Mouse (Mus musculus): ENCODE measurements around the gene Zfp292.
A peak's percentile ranks its signal among the peaks of the same experiment; 100 is the strongest.

Gene Zfp292

DNA sequence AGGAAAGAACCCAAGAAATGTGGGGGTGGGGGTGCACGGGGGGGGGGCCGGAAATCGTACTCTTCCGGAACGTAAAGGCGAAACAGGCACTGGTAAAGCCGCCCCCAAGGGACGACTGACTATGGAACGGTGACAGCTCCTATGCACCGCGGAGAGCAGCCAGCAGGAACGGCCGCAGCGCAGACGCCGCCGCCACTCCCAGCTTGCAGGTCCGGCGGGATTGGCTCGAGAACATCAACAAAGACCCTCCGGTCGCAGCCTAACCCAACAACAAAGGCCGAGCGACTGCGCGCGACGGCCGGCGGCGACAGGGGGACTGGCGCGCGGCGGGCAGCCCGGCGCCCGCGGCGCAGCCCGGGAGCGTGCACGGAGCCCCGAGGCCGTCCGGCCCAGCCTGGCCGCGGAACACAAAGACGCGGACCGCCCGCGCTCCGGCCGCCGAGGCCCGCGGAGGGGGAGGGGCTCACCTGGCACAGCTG is 430 bp downstream of the Zfp292 start:
- peak; percentile 76 for DNase-seq (ENCODE audit: low spot score)

DNA sequence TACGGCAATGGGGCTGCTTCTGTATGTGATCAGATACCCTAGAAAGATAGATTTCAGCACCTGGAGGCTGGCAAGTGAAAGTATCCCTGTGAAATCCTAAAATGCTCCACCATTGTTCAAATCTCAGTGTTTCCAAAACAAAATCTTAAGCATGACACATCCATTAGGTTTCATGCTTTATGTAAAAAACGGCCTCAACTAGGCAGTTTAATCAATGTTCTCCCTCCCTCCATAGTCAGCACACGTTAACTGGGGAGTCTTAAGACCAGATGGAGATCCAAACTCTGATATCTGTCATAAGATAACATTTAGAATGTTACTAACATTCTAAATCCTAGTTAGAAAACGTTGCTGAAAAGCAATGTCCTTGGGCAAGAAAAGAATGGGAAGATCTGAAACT is 909 bp downstream of the Zfp292 start:
- DNase-seq (ENCODE audit: low spot score), result peak; percentile 46

DNA sequence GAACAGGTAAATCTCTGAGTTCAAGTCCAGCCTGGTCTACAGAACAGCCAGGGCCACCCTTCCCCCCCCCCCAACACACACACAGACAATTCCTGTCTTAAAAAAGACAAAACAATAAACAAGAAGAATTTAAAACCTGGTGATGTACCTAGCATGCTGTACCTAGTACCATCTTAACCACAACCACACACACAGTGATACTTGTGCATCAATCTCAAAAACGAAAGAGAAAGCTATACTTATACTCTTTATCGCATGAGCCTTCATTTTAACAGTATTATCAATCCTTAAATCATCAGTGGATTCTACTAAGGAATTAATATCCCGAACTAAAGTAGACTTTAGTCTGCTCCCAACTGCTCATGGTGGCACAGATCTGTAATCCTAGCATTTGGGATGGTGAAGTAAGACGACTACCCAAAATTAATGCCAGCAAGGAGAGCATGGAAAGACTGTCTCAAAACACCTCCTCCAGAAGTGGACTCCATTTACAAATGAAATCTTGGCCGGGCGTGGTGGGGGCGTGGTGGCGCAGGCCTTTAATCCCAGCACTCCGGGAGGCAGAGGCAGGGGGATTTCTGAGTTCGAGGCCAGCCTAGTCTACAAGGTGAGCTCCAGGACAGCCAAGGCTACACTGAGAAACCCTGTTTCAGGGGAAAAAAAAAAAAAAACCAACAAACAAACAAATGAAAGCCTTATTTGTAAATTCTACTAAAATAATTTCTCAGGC is 1.7 kb downstream of the Zfp292 start:
- no peak for DNase-seq (ENCODE audit: low spot score)

DNA sequence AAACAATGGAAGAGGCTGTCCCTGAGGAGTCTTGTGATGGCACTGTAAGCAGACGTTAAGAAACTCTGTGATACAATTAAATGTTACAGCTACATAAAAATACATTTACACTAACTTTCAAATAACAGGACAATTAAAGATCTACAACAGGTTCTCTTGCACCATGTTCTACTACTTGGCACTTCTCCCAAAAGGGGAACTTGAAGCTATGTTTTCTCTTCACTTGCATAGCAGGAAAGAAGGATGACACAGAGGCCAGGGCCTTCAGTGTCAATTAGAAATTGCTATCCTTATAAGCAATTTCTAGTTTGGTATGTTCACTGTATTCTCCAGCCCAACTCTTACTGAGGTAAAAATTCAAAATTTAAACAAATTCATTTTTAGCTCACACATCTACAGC is 8.5 kb downstream of the Zfp292 start:
- DNase-seq (ENCODE audit: low spot score), result no peak

DNA sequence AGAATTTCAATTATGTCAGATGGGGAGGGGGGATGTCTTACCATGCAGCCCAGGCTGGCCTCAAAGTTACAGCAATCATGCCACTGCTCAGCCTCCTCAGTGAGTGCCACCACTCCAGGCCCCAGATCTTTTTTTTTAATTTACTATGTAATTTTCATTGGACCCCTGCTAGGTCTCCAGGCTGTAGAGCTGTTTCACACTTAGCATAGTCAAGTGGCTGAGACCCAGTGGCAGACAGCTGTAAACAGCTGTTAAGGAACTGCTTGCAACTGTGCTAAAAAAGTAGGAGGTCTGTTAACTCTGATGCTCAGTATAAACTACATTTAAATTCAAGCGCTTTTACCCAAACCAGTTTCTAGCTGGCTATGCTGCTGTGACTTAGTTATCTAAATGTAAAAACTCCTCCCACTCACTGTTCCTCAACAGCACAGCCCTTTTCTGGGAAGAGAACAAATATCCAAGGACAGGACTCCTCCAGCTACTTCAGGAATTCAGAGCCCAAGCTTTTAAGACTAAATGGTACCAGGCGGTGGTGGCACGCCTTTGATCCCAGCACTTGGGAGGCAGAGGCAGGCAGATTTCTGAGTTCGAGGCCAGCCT is 9.8 kb downstream of the Zfp292 start:
- no peak for DNase-seq (ENCODE audit: low spot score)

DNA sequence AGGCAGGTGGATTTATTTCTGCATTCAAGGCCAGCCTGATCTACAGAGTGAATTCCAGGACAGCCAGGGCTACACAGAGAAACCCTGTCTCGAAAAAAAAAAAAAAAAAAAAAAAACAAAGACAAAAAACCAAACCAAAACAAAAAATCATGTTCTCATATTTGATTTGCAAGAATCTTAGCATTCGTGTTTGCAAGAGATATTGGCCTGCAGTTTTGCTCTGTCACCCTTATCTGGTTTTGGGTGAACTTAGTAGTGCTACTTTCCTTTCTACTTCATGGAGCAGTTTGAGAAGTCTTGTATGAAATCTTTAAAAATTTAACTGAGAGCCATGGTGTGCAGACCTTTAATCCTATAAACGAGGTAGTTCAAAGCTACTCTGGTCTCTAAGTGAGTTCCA is 12.9 kb downstream of the Zfp292 start:
- DNase-seq (ENCODE audit: low spot score), result no peak

DNA sequence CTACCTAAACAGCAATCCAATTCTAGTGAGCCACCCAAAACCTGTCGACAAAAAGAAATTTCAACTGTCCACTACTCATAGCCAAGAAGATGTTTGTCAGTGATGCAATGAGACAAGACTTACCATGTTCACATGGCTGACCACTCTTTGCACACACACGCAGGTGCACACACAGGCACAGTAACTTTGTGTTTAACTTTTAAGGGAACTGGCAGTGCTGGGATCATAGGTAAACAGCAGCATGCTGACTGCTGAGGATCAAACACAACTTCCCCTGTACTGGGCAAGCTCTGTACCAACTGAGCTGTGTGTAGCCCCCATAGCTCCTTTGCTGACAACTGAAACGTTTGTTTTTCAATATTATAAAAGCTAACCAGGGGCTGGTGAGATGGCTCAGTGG is 21.3 kb downstream of the Zfp292 start:
- DNase-seq (ENCODE audit: low spot score), result no peak

DNA sequence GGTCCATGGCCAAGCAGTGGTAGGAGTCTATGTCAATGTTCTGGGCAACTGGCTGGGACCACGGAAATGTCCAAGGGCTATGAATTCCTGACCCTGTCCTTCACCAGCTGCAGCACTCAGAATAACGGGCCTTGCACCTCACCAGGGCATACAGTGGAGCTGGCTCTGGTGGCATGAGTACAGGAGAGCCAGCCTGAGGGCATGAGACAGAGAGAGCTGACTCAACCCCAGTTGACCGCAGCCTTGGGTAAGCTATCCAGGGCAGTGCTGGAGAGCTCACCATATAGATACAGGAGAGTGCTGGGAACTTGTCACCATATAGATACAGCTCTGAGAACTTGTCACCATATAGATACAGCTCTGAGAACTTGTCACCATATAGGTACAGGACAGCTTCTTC is 23.3 kb downstream of the Zfp292 start:
- no peak for DNase-seq (ENCODE audit: low spot score)

DNA sequence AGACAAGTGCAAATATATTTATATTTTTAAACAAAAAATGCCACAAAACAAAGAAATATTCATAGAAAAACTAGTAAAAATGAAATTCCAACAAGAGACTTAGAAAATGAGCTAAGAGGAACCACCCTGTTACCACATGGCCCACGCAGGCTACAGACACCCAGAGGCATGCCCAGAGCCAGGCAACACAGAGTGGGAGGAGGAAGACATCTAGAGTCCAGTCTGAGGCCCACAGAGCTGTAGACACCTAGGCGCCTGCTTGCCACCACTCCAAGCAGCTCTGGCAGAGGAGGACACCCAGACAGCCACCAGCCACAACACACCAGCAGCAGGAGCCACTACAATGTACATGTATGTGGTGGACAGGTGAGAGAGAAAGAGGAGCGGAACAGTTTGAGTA is 23.9 kb downstream of the Zfp292 start:
- no peak for DNase-seq (ENCODE audit: low spot score)

DNA sequence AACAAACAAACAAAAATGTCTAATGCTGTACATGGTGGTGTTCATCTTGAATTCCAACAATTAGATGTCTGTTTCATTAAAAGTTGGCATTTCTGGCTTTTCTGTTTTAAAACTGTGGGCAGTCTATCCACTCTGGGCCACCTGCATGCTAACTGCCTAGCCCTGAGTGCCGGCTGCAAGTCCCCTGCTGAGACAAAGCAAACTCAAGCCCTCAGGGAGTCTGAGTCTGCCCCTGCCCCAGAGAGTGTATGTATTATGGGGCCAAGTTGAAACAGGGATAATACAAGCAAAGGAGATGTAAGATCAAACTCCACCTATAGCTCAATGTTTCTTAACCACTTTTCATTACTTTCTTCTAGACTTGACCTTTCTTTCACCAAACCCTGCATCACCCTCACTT is 26.8 kb downstream of the Zfp292 start:
- DNase-seq (ENCODE audit: low spot score), result no peak

DNA sequence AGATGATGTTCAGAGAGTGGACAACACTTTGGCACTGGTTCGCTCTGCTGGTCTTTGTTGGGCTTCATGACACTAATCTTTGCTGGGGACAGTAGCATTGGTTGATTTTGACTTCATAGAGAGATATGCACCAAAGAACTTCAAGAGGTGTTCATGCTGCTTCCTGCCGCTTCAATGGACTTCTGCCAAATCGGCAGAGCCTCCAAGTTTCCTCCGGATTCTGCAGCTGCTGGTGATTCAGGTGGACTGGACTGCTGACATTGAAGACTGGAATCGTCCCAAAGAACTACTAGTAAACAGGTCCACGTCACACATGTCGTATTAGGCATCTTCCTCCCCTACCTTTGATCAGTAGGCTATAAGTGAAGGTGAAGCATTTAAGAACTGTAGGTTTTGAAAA is 30.7 kb downstream of the Zfp292 start:
- no peak for DNase-seq (ENCODE audit: low spot score)

DNA sequence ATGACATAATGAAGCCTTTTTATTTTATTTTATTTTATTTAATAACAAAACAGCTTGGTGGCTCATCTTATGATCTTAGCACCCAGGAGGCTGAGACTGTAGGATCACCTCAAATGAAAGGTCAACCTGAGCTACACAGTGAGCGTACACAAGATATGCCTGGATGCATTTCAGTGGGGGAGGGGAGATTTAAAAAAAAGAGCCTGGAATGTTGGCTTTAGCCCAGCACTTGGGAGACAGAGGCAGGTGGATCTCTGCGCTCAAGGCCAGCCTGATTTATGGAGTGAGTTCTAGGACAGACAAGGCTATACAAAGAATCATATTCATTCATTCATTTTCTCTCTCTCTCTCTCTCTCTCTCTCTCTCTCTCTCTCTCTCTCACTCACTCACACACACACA is 32.6 kb downstream of the Zfp292 start:
- DNase-seq (ENCODE audit: low spot score), result no peak

DNA sequence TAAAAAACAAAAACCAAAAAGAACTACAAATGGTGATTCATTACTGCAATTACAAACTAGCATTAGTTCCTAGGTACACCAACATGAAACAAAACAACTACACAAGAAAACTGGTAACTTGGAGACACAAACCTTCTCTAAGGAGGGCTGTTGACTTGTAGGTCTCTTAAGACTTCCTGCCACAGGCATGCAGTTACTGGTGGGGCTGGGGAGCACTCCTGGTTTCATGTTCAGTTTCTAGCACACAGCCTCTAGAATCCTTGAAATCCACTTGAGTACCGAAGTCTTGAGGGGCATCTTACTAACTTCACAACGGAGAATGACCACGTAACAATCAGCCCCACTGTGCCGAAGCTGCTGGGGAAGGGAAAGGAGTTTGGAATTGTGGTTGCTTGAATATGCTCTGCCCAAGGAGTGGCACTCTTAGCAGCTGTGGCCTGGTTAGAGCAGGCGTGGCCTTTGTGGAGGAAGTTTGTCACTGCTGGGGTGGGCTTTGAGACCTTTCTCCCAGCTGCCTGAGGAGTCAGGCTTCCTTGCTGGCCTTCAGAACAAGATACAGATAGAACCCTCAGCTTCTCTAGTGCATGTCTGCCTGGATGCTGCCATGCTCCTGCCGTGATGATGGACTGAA is 35.0 kb downstream of the Zfp292 start:
- no peak for DNase-seq (ENCODE audit: low spot score)

DNA sequence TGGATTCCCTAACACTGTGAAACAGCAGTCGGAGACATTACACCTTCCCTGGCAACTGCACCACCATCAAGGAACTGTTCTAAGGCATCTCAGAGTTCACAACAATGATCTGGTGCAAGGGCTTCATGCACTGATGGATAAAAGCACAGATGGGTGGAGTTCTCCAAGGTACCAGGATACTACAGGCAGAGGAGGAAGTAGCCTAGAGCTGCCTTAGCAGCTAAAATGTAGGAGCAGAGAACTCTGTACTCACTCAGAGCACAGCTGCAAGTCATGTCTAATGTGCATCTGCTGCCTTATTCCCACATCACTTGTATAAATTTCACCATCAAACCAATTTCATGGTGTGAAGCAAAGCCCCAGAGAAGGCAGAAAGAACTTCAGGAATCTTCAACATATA is 38.9 kb downstream of the Zfp292 start:
- no peak for DNase-seq (ENCODE audit: low spot score)

DNA sequence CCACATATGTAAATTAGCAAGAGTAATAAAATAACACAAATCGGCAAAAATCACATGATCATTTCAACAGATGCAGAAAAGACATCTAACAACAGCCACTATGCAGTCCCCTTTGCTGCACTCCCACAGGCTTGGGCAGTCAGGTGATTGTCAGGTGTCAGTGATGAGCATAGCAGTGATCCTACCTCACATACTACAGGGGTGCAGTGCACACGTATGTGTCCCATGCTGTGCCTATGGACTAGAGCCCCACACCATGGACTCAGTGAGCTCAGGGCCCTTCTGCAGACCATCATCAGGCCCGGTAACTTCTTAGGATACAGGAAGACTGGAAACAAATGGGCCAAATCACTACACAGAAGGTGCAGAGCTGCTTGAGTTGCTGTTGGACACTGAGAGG is 39.9 kb downstream of the Zfp292 start:
- no peak for DNase-seq (ENCODE audit: low spot score)

DNA sequence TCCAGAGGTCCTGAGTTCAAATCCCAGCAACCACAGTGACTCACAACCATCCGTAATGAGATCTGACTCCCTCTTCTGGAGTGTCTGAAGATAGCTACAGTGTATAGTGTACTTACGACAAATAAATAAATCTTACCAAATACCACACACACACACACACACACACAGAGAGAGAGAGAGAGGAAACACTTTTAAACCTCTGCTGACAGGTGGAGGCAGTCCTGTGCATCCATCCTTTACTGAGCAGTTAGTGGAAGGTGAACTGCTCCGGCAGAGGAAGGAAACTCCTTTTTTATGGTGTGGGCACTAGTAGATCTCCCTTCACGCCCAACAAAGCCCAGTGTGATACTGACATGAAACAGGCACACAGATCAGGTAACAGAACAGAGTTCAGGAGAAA is 51.3 kb downstream of the Zfp292 start:
- DNase-seq (ENCODE audit: low spot score), result no peak

DNA sequence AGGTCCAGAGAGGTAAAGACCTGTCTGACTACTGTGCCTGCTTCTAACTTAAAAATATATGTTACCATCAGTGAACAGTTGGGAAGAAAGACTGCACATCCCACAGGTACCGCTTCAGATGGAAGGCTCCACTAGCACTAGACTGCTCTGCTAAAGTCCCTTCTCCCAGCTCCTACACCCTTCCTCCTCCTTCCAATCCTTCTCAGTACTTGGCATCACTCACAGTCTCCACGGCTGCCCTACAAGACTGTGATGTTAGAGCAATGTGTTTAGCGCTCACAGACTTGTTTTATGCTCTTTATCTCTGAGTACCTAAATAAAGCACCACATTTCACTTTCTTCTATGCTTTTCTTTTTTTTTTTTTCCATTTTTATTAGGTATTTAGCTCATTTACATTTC is 53.3 kb downstream of the Zfp292 start:
- no peak for DNase-seq (ENCODE audit: low spot score)

DNA sequence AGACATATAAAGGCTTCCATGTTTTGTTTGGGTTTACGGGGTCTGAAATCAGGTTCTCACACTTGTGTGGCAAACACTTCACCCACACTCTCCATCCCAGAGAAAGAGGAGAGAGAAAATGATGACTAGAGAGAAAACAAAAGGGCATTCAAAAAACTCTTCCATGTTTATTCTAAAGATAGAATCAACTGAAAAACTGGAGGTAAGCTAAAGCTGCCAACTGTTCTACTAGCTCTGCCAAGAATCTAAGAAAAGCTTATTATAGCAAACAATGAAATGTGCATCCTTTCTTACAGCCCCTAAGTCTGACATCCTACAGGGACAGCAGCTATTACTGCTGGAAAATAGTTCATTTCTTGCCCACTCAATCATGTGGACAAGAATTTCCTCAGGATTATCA is 58.9 kb downstream of the Zfp292 start:
- no peak for DNase-seq (ENCODE audit: low spot score)

DNA sequence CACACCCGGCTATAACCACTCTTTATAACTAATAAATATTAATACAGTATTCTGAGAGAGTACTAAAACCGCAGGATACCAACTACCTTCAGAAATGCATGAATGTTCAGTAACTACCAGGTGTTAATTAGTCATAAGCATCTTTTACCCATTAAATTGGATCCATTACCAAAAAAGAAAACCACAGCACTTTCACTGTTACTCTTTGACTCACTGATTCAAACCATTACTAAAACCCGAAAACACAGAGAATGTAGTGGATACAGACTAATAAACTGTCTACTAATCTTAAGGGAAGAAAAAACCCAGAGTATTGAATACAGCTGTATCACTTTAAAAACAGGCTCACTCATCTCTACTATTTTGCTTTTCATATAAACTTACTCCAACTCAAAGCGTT is 62.9 kb downstream of the Zfp292 start:
- no peak for DNase-seq (ENCODE audit: low spot score)

DNA sequence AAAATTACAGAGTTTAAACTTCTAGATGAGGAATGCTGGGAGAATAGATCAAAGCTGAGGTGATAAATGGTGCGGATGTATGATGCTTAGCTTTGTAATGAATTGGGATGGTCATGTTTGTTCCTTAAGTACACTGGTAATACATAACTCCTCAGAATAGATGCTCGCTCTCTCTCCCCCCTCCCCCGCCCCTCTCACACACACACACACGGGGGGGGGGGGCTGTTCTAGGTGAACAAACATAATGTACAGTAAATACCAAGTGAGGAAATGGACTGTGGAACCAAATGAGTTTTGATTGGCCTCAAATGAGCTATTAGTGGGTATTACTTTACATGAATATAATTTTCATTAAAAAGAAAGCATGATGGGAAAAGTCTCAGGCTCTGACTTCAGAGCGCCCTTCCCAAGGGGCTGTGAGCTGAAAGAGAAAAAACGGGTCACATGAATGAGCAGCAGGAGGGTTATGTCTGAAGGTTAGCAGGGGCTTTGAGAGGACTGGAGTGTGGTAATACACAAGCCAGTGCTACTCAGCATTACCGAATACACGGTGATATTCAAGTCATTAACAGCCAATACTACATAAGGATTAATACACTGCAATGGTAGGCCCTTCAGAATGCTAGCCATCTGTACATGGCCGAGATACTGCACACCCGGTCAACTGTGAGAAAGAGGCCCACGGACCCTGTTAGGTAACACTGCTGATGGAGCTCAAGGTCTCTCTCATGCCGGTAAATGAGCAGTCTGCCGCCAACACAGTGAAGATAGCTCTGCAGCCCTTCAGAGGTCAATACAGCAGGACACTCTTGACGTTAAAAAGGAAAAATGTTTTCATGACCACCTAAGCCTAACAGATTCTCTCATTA is 81.4 kb downstream of the Zfp292 start:
- no peak for DNase-seq (ENCODE audit: low spot score)

DNA sequence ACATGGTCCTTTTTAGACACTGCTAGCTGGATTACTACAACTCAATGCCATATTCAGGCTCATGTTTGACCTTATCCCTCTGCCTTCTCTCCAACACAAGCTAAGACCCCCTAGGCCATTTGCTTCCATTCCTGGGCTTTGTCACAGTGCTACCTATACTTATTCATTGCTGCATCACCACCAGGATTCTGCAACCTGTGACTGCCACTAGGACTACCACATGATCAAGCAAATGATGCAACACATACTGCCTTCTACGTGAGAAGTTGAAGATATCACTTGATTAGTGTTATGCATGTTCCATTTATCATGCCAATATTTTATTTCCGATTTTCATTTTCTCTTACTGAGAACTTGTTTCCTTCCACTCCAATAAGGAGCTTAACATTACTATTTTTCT is 84.8 kb downstream of the Zfp292 start:
- no peak for DNase-seq (ENCODE audit: low spot score)

DNA sequence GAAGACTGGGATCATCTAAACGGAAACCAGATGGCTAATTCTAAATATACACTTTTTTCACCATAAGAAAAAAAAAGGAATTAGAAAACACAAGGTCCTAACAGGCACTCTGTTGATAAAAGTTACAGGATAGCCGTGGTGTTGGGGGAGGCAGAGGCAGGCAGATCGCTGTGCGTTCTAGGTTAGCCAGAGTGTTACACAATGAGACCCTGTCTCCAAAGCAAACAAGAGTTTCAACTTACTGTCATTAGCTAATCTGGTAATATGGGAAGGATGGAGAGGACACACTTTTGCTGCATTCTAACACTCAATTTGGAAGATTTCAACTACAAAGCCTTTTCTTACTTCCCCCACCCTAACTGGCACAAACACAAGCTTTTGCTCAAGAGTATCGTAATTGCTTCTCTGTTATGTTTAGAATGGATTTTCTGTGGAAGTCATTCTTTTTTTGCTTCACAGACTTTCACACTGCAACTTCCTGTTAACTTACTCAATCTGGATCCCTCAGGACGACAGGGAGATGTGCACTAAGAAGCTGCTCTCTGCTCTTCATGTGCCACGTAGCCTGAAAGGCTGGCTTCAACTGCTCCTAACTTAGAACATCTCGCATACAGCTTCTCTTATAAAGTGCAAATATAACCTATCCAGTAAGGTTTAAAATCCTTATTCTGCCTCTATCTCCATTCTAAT is 85.3 kb downstream of the Zfp292 start:
- DNase-seq (ENCODE audit: low spot score), result no peak
